Mouse (Mus musculus) cerebellum, adult 11 months (tissue): ENCODE measurements around the gene Fcho2.
A peak's percentile ranks its signal among the peaks of the same experiment; 100 is the strongest.

Experiments used
- DNase-seq: peaks from one replicate; pipeline ENCODE4 v3.0.0; 2022

Fcho2 gene

DNA sequence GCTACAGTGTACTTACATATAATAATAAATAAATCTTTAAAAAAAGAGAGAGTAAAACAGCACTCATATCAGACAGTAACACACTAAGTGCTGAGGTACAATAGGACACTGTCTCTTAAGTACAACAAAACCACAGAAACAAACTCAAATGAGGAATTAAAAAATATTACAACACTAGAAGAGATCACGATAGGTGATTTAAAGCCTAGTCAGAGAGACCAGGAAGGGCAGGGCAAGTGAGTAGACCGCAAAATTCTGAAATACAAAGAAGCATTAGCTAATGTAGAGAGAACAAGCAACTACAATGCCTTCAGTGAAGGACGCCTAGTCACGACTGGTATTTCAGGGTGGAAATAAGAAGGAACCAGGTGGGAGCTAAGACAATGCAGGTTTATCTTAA, 11.6 kb downstream of the Fcho2 start:
- no peak for DNase-seq

DNA sequence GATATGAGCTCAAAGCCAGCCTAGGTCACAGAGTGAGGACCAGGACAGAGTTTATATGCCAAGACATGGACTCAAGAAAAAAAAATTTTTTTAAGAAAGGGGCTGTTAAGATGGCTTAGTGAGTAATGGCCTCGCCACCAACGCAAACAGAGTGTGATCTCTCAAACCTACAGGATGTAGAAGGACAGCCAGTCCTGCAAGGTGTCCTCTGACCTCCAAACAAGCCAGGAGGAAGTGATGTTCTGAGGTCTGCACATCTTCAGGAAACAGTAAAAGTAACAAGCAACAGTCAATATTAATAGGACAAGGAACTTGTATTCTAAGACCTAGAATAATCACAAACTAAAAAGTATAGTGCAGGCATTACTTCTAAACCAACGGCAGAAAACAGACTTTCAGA, 12.3 kb downstream of the Fcho2 start:
- DNase-seq: no peak

DNA sequence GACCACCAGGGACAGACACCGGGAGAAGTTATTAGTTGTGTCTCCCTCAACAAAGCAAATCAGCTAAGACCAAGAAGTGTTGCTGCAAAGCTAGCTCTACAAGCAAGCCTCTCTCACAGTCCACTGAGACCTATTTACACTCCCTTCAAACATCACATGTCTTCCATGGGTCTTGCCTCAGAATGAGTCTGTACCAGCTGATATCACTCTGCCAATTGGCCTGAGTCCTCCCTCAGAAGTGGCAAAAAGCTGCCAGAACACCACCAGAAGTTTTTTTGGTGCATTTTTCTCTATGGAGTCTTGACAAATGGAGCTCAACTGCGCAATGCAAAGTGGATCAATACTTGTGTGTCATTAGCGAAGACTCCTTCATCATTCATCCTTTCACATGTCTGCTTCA, 19.7 kb downstream of the Fcho2 start:
- DNase-seq: no peak

DNA sequence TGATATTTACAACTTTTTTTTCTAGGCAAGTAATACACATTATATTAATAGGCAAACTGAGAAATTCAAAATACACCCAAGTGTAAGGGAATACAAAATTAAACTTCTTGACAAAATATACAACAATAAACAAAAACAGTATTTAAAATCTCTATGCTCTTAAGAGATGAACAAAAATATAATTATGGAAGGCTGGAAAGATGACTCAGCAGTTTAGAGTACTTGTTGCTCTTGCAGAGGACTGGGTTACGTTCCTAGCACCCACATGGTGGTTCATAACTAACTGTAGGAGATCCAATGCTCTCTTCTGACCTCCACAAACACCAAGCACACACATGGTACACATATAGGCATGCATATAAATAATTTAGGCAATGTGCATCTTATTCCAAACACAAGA, 22.4 kb downstream of the Fcho2 start:
- DNase-seq: no peak

DNA sequence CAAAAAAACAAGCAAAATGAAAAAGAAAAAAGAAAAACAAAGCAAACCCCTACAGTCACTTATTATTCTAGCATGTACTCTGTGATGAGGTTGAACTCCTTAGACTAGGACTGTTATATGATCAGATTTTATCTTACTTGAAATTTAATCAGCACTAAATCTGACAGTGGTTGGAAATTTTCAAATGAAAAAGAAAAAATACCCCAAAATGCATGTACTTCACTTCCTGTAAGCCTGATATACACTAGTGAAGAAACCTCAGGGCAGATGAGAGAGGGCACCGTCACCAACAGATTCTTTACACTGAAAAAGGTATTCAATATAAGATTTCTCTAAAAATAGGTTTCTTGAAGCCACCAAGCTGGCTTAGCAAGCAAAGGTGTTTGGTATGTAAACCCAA, 23.6 kb downstream of the Fcho2 start:
- DNase-seq: no peak

DNA sequence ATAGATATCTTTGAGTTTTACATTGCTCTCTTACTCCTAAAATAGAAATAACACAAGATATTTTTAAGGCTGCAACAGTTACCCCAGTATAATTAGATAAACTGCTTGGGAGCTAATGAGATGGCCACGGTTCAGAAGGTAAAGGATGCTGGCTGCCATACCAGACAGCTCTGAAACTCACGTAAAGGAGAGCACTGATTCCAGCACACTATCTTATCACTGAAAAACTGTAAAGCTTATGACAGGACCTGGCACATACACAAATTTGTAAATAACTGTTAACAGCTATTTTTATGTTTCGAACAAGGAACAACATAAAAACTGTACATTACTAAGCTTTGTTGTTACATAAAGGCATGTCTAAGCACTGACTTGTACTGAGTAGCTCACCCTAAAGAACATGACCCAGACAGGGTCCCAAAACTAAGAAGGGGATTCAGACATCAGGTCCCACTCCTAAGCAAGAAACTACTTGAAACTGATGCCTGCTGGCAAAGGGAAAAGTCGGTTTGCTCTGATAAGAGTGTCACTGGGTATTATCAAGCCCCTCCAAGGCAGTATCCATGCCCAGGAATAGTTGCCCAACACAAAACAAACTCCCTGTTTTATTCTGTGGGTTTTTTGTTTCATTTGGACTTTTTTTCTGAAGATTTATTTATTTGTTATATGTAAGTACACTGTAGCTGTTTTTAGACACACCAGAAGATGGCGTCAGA, 28.1 kb downstream of the Fcho2 start:
- no peak for DNase-seq

DNA sequence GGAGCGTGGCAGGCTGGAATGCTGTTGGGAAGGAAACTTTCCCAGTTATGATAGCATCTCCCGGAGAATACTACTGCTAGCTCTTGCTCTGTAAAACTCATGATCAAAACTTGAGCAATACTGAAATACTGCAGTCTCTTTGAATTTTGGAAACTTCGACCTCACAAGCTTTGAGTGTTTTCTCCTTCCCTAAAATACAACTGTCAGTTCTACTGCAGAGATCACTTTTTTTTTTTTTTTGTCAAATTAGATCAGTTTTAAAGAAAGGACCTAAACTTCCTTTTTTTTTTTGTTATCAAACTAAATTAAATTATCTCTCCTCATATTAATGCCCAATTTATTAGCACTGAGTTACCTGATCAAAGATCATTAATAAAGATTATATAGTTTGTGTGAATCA, 37.3 kb downstream of the Fcho2 start:
- DNase-seq: no peak

DNA sequence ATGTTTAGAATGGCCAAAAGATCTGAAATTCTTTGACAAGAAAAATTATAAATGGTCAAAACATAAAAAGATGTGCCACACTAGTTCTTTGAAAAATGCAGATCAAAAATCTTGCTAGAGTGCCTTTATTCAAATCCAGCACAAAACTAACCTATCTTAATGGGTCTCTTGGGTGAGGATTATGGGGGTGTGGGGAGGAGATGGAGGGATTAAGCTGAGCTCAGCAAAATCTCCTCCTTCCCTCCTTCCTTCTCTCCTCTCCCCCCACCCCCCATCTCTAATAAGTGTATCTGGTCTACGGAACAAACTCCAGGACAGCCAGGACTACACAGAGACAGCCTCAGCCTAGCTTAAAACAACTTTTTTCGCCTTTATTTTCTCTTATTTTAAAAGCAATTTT, 43.8 kb downstream of the Fcho2 start:
- DNase-seq: no peak

DNA sequence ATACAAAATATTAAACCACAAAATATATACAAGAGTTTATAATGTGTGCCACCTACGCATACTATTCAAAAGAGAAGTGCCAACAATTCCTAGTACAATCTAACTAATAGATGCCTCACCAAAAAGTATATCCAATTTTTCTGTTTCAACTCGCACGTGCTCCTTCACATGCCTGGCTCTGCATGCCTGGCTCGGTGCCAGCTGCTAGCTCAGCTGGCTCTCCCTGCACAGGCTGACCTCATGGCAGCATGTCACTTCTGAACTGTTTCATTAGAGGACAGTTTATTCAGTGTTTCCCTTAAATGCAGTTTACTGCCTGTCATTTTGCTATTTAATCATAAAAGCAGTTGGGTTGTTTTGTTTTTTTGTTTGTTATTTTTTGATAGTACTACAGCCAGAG, 46.9 kb downstream of the Fcho2 start:
- peak; percentile 50 for DNase-seq

DNA sequence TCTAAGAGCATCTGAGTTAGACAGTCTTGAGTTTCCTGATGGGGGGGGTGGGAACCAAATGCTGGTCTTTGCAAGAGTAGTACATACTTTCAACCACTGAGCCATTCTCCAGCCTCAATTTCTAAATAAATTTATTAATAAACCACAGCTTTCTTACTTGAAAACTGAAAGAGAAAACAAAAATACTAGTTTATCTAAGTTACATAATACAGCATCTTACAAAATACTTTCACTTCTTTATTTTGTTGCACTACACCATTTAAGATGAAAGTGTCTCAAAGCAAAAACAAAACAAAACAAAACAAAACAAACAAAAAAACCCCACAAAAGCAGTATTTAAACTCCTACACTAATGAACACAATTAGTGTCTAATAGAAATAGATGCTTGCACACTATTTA, 53.5 kb downstream of the Fcho2 start:
- DNase-seq: no peak

DNA sequence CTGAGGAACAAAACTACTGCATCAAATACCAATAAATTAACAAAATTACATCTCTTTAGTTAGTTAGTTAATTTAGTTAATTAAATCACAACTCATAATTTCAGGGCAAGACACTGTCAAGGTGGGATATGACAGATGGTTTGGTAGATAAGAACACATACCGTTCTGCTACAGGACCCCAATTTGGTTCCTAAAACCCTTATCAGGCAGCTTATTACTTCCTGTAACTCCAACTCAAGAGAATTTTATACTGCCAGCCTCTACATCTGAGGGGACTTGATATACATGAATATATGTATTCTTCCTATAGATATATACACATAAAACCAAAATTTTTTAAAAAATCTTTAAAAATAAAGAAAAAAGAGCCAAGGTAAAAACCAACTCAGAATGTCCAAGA, 59.4 kb downstream of the Fcho2 start:
- no peak for DNase-seq

DNA sequence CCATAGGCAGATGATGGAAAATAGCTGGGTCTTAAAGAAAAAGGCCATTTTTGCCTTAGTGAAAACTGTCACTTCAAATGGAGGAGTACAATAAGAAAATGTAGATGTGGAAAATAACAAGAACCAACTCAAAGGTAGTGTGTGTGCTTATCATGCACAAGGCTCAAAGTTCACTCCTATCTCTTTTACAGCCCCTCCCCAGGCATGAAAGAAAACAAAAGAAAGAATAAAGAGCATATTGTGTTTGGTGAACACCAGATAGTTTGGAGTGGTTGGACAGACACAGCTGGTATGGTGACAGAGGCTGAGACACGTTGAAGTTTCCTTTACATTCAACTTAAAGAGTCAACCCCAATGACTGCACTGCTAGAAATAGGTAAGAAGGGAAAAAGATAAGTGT, 70.6 kb downstream of the Fcho2 start:
- DNase-seq: no peak

DNA sequence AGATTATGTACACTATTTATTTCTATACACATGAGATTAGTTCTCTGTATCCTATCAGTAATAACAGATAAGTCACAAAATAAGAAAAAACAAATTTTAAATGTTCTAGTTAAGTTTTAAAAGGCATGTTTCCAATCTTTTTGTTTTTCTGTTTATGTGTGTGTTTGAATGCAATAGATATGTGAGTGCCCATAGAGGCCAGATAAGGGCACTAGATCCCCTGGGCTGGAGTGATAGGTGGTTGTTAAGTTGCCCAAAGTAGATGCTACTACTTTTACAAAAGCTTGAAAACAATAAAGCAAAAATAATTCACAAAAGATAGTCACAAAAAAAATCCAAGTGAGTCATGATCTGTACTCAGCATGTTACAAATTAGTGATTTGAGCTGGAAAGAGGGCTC, 71.4 kb downstream of the Fcho2 start:
- DNase-seq: no peak

DNA sequence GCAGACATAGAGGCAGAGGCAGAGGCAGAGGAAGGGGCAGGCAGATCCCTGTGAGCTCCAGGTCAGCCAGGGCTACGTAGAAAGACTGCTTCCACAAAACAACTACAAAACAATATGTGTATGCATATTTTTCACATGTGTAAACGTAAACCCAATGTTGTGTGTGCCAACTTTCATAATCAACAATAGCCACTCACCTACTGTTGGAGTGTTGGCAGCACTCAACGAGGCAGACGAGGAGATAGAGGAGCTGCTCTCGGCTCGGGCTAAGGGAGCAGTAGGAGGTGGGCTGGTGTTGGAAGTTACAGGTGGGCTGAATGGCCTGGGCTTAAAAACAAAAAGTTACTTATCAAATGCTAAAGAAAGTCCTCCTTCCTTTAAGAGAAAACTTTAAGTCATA, 72.0 kb downstream of the Fcho2 start:
- DNase-seq: no peak

DNA sequence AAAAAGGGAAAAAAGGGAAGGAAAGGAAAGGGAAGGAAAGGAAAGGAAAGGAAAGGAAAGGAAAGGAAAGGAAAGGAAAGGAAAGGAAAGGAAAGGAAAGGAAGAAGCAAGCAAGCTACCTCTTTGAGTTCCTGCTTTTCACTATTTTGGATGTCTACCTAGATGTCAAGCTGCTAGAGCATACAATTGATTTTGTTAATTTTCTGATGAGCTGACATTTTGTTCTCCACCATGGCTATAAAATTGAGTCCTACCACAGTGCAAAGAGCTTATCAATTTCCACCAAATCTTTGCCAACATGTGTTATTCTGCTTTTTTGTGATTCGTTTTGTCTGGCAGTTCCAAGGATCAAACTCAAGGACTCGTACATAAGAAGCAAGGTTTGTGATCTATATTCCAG, 77.0 kb downstream of the Fcho2 start:
- DNase-seq: no peak

DNA sequence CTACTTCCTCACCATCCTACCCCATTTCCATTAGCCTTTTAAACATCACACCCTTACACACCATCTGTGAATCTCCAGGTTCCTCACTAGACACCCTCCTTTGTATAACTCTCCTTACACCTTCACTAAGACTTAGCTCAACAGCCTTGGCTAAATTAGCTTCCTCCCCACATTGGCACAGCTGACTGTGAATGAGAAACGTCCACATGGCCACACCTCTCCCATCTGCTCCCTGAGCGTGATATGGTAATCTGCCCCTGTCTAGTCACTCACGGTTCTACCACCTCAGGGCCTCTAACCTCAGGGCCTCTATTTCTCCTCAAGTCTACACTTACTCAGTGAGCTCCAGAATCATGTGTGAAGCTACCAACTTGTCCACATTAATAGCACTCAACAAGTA, 82.0 kb downstream of the Fcho2 start:
- DNase-seq: no peak

DNA sequence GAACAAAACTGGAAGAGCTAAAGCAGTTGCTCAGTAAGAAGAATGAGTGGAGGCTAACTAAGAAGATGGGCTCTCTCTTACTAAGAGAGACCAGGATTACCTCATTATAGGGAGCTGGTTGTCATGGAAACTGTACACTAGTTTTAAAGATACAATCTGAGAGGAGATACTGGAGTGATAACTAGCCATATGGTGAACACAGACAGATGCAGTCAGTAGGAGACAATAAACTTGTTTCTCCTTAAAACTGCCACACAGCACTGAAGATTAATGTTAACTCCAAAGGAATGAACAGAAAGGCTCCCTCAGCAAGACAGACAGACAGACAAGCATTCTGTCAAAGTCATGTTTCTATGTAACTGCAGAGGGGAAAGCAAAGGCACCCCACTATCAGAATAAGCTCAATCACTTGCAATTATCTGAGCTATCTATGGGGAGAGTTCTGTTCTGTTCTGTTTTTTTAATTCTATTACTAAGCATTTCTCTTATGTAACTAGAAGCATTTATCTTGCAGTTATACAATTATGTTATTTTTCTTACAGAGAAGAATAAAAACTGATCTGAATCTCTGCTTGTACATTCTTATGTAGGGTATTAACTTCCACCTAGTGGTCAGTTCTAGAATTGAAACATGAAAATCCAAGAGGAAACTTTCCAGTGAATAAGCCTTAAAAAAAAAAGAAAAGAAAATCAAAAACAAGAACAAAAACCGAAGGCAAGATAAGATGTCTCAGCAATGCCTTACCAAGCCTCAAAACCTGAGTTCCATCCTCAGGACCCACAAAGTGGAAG, 85.8 kb downstream of the Fcho2 start:
- no peak for DNase-seq

DNA sequence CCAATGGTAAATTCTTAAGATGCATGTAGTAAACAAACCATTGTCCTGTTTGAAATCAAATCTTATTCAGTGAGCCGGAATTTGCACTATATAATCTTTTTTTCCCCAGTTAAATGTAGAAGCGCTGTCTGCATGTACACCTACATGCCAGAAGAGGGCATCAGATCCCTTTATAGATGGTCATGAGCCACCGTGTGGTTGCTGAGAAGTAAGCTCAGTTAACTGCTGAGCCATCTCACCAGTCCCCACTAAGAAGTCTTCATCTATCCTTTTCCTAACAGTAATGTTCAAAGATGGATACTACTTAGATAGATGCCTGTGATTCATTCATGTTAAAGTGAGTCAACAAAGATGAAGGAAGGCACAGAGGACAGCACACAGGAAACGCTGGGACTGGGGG, 88.8 kb downstream of the Fcho2 start:
- no peak for DNase-seq

DNA sequence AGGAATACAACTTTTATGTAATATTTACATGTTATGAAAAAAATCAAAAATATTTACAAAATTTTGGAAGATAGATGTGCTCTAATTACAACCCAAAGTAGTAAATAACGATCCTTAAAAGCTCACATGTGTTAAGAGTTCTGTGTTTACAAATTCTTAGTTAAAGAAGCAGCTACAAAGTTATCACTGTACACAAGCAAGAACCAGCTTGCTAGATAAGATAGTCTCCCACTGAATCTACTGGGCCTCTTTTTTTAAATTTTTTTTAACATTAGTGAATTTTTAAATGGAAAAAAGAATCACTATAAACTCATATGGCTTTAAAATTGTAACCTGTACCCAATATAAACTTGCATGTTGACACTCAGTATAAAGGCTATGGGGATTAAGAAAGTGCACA, 91.8 kb downstream of the Fcho2 start:
- DNase-seq: no peak

DNA sequence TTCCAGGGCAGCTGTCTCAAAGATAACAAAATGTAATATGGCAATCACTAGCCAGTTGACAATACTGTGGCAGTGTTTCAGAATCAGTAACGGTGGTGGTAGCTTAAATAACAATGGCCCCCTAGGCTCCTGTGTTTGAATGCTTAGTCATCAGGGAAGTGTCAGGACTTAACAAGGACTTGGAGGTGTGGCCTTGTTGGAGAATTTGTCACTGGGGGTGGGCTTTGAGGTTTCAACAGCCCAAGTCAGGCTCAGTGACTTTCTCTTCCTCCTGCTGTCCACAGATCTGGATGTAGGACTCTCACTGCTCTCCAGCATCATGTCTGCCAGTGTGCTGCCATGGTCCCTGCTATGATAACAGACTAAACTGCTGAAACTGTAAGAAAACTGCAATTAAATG, 93.0 kb downstream of the Fcho2 start:
- no peak for DNase-seq

DNA sequence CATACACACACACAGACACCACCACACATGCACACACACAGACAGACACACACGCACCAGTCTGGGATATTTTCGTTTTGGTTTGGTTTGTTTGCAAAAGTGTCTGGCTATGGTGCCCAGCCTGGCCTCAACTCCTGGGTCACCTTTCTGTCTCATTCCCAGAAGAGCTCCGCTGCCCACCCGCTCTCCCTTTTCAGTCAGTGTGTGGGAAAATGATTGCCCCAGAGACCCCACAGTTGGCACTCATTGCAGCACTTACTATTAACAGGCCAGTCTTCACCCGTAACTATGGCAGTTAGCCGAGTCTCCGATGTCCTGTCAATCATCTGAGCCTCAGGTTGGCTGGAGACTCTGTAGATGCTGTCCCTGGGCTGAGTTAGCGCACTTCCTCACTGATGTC, 99.1 kb downstream of the Fcho2 start:
- no peak for DNase-seq

DNA sequence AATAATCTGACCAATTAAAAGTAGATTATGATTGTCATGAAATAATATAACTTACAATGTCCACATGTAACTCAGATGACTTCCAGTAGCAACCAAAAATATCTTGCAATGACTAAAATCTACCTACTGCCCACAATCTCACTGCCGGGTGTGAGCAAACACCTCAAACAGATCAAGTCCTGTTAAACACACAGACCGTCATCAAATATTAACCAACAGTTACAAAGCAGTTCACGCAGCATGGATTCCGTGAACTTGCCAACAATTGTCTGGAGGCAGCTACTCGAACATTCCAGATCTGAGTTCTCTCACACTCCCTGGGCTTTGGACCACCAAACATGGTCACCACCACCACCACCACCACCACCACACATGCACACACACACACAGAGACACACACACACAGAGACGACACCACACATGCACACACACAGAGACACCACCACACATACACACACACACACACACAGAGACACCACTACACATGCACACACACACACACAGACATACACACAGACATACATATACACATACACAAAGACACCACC, 99.7 kb downstream of the Fcho2 start:
- no peak for DNase-seq

DNA sequence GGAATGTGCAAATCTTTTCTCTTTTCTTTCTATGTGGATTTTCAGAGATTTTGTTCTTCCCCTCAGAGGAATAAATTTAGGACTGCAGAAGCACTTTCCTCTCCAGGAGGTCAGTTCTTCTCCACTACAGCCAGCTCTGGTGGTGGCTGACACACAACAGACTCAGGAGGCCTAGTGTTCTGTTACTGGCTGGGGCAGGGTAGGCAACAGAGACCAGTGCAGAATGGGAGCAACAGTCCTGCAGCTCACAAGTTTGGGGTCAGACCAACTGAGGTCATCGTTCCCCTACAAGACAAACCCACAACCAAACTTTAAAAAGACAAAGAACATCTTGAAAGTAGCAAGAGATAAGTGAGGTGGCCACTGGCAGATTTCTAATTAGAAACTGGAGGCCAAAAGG, 104.6 kb downstream of the Fcho2 start:
- DNase-seq: no peak

DNA sequence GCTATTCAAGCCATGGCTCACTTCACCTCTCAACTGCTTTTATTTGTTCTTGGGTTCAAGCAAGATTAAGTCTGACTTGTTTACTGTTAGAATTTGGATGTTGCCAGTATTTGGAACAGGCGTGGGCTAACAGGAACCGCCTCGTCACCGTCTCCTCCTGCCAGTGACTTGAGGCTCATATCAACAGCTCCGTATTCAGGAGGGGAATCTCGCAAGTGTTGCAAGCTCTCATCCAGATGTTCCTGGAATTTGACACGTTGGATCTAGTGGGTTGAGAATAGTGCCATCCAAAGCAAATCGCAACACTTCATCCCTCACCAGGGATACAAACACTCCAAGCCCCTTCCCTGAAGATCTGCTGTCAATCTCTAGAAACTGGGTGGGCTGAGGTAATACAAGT, 105.0 kb downstream of the Fcho2 start:
- no peak for DNase-seq

DNA sequence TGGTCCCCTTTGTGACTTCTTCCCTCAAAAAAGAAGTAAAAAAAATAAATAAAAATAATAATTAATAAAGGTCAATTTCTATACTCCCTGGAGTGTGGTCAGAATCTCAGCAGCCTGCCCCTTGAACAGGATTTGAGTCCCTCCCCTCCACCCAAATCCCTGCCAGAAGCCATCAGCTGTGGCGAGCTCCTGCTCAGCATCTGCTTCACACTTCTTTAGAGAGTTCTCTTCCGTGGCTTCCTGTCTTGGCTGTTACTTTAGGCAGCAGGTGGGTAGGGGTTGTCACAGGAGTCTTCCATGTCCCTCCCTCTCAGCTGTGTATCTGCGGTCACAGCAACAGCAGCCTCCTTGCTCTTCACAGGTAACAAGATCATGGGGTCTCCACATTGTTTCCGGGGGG, 109.7 kb downstream of the Fcho2 start:
- DNase-seq: no peak
